Comparison of ENCODE assay signal across 12 mouse cellular contexts in the genomic region with DNA sequence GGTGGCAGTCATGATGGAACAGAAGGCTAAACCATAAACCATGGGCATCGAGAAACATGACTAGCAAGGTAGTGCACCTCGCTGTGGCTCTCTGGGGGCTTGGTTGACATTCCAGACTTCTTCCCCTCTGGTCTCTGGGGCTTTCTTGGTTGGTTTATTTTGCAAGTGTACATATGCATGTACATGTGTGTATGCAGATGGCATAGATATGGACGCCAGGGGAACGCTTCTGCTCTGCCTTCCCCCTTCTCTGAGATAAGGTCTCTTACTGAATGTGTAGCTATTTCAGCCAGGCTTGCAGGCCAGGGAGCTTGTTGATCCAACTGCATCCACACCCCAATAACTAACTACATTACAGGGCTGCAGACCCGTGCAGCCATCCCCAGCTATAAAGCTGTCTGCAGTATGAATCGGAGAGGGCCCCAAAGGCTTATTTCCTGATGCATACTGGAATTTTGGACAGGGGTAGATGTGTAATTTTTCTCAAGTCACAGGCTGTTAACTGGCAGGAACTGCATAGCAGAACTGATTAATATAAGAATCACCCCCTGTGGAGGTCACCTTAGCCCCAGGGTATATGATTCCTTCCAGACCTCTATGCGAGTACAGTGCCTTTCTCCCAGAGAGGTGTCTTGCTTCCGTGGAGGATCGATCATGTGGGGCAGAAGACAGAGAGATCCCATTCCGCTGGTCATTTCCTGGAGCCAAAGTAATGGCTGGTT.
"Had no signal": no experiment of that assay in that cellular context is flagged by ENCODE, and none has a peak within 500 bp of the region (broad histone marks: within the 10 kb centered on the region; RNA-seq: fewer than 3 reads in every experiment).

No protein-coding gene starts in this region.

- H3K27ac ChIP-seq: intestine, embryonic 15.5 days; limb, embryonic 13.5 days; liver, embryonic 15.5 days; lung, embryonic 15.5 days; midbrain, embryonic 15.5 days; neural tube, embryonic 12.5 days; stomach, postnatal 0 days had no signal

- H3K36me3 ChIP-seq: intestine, embryonic 15.5 days; limb, embryonic 13.5 days; liver, embryonic 15.5 days; lung, embryonic 15.5 days; midbrain, embryonic 15.5 days; neural tube, embryonic 12.5 days had no signal

- H3K4me1 ChIP-seq: lung, embryonic 15.5 days had no signal

- H3K4me2 ChIP-seq: intestine, embryonic 15.5 days; limb, embryonic 13.5 days; liver, embryonic 15.5 days; lung, embryonic 15.5 days; midbrain, embryonic 11.5 days; midbrain, embryonic 15.5 days; neural tube, embryonic 12.5 days had no signal

- H3K27me3 ChIP-seq: intestine, embryonic 15.5 days; limb, embryonic 13.5 days; liver, embryonic 15.5 days; lung, embryonic 15.5 days; midbrain, embryonic 15.5 days; neural tube, embryonic 12.5 days had no signal

- ATAC-seq: intestine, embryonic 15.5 days; midbrain, embryonic 15.5 days had no signal

- H3K9ac ChIP-seq: intestine, embryonic 15.5 days; limb, embryonic 13.5 days; liver, embryonic 15.5 days; lung, embryonic 15.5 days; midbrain, embryonic 15.5 days; neural tube, embryonic 12.5 days had no signal

- DNase-seq: kidney, adult 18-20 months; kidney, postnatal 36 days; left cerebral cortex, postnatal 4 days had no signal

- H3K9me3 ChIP-seq: intestine, embryonic 15.5 days; limb, embryonic 13.5 days; liver, embryonic 15.5 days; lung, embryonic 15.5 days; midbrain, embryonic 15.5 days; neural tube, embryonic 12.5 days had no signal

- H3K4me3 ChIP-seq: intestine, embryonic 15.5 days; layer of hippocampus, adult 2 months; limb, embryonic 13.5 days; liver, embryonic 15.5 days; lung, embryonic 15.5 days; midbrain, embryonic 15.5 days; neural tube, embryonic 12.5 days had no signal
